Mouse (Mus musculus) midbrain, postnatal 0 days (tissue): Measurements from ENCODE around the gene Mob4. TPM values are rescaled to one million over a fixed set of nuclear protein-coding genes. Genes with fewer than 3 reads are reported as not detected.
A peak's percentile ranks its signal among the peaks of the same experiment; 100 is the strongest.

Source experiments
- ATAC-seq: fragments of 200-750 bp; cut with Nextera tagmentation; 2 replicates; pipeline ENCODE4 v1.8.0; 2017; ENCODE audit warnings: moderate number of reproducible peaks, mild to moderate bottlenecking, moderate TSS enrichment, moderate library complexity; ENCODE audit not compliant: low FRiP score
- DNase-seq: peaks from one replicate; pipeline ENCODE4 v3.0.0-alpha.2; 2015; ENCODE audit warnings: low spot score
- H3K27ac ChIP-seq: fragments of 300-500 bp; sonication (generic); 2 replicates; pipeline ENCODE4 v1.5.1; 2014; ENCODE audit warnings: low read depth, mild to moderate bottlenecking, low read length, mixed read lengths
- H3K27me3 ChIP-seq: fragments of 300-500 bp; sonication (generic); 2 replicates; pipeline ENCODE4 v1.6.1; 2014; ENCODE audit warnings: low read length, control low read depth, mixed read lengths; ENCODE audit not compliant: insufficient read depth
- H3K36me3 ChIP-seq: fragments of 300-500 bp; sonication (generic); 2 replicates; pipeline ENCODE4 v1.6.1; 2014; ENCODE audit warnings: low read length, control low read depth, mixed read lengths; ENCODE audit not compliant: insufficient read depth
- H3K4me1 ChIP-seq: fragments of 300-500 bp; sonication (generic); 2 replicates; pipeline ENCODE4 v1.6.1; 2014; ENCODE audit warnings: mild to moderate bottlenecking, control low read depth, antibody characterized with exemption, low read length, mixed read lengths; ENCODE audit not compliant: insufficient read depth
- H3K4me2 ChIP-seq: fragments of 300-500 bp; sonication (generic); 2 replicates; pipeline ENCODE4 v1.6.1; 2014; ENCODE audit warnings: low read depth, mild to moderate bottlenecking, low read length, mixed read lengths; ENCODE audit not compliant: poor library complexity, severe bottlenecking
- H3K4me3 ChIP-seq: fragments of 300-500 bp; sonication (generic); 2 replicates; pipeline ENCODE4 v1.5.1; 2014; ENCODE audit warnings: low read depth, mild to moderate bottlenecking, low read length, moderate library complexity
- H3K9ac ChIP-seq: fragments of 300-500 bp; sonication (generic); replicated peaks from 2 replicates; pipeline ENCODE4 v1.6.1; 2014; ENCODE audit warnings: mild to moderate bottlenecking, low read length, moderate library complexity, mixed read lengths; ENCODE audit not compliant: poor library complexity, severe bottlenecking
- H3K9me3 ChIP-seq: fragments of 300-500 bp; sonication (generic); 2 replicates; pipeline ENCODE4 v1.6.1; 2016; ENCODE audit warnings: low read length, control low read depth
- CTCF ChIP-seq: IDR thresholded peaks from 2 replicates; pipeline ENCODE4 v1.5.1; 2016; ENCODE audit warnings: antibody characterized with exemption, mild to moderate bottlenecking
- WGBS: fragments of 180-500 bp; shearing (Covaris S2); extraction: QIAGEN DNeasy Blood & Tissue Kit; methylation state at CpG from one replicate; pipeline ENCODE4 v1.1.7; 2014; 5-methylcytosine and 5-hydroxymethylcytosine counted together
- polyA plus RNA-seq: library from polyadenylated mRNA; unstranded; fragments of >200 nt; fragmentation: Nextera tagmentation; extraction: Ambion mirVana; gene quantifications from 2 replicates; pipeline ENCODE4 v1.2.1, GENCODE M21; 2015
- total RNA-seq: library from RNA; depleted of rRNA; stranded (reverse); fragments of >200 nt; gene quantifications from 2 replicates; pipeline ENCODE4 v1.2.3, GENCODE M21; 2014

Mob4 gene
- total and polyA plus RNA-seq, 2 experiments from 2014 or later, result 80.9 to 143 TPM

DNA sequence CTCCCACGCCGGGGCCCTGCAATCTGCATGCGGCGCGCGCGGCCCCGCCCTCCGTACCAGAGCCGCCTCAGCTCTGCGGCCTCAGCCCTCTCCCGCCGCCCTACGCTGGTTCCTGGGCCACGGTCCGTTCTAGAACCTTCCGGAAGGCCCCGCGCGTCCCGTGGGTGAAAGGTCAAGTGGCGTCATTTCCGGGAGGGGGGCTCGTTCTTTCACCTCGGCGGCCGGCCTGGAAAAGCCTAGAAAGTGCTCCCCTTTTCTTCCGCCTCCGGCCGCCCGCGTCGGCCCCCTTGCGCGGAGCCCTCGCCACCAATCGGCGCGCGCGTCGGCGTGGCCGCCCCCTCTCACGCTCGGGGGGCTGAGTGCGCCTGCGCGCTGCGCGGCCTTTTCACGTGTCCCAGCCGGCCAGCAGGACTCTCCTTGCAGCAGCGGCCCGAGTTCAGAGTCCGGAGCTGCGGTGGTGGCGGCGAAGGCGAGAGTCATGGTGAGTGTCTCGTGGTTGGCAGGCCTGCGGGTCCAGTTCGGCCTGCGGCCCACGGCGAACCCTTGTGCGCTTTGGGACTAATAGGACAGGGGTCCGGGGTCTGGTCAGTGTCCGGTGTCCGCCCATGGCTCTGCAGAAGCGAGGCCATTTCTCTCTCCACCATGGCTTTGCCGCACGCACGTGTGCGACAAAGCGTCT is 43.0 kb upstream of the Mob4 start, which contains the start of the genes Hspe1 and Hspd1:
TSS of gene Hspe1 (plus strand) at position 201 of the 679 bp plus-strand sequence.
TSS of gene Hspd1 (minus strand) at position 312 of the 679 bp plus-strand sequence.
- Histone ChIP-seq H3K4me3 (peak within 1 kb of the TSS; percentile 94), H3K4me2 (peak within 1 kb of the TSS; percentile 79), H3K4me1 (peaks cover 4% of the 10 kb centered on the region), H3K36me3 (peaks cover 21% of the 10 kb centered on the region), H3K9ac (peak within 1 kb of the TSS; percentile 90), H3K9me3 (no peaks in the 10 kb centered on the region), H3K27me3 (no peaks in the 10 kb centered on the region), H3K27ac (peak within 1 kb of the TSS; percentile 97)
- 2% methylated on average over 66 of the region's 76 CpGs for WGBS
- TF ChIP-seq CTCF, result no peak
- DNase-seq, result peak; percentile 99
- peak; percentile 97 for ATAC-seq

DNA sequence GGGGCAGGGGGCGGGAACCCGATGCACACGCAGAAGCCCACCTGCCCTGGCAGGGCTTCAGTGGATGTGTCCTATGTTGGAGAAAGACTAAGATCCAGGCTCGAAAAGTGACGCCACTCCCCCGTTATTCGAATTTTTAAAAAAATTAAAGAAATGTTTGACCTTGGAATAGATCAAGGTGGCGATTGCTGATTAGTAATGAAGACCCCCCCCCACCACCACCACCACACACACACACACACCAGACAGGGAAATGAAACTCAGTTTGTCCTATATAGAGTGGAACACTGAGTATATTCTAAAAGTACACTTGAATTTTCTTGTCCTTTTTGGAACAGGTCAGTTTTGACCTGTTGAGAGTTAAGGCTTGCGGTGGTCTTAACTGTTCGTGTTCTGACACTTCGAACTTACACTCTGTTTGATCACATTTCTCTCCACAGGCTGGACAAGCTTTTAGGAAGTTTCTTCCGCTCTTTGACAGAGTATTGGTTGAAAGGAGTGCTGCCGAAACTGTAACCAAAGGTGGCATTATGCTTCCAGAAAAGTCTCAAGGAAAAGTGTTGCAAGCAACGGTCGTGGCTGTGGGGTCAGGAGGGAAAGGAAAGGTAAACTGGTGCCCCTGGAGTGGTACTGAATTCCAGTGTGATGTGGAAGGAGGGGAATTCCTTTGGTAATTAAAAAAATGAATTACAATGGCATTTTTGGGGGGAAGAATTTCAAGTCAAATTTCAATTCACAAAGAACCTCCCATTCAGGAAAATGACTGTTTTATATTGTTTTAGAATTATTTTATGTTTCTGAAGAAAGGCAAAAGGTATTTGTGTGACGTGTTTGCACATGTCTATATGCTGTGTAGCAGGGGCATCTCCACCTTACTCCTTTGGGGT is 42.2 kb upstream of the Mob4 start:
- no peak for DNase-seq
- Histone ChIP-seq H3K27ac (peak overlapping the region; percentile 97), H3K4me1 (peaks cover 4% of the 10 kb centered on the region), H3K9me3 (no peaks in the 10 kb centered on the region), H3K9ac (peak overlapping the region; percentile 90), H3K4me2 (peak overlapping the region; percentile 71), H3K4me3 (peak overlapping the region; percentile 94), H3K36me3 (peaks cover 14% of the 10 kb centered on the region), H3K27me3 (no peaks in the 10 kb centered on the region)
- ATAC-seq, result no peak
- WGBS, result 9% methylated on average over 16 of the region's 16 CpGs
- no peak for TF ChIP-seq CTCF

- DNase-seq (no peak), ATAC-seq (no peak)
- peaks cover 8% of the 10 kb centered on the region; the same call in 1 of the 2 replicates for H3K36me3 ChIP-seq
- H3K27me3 ChIP-seq, result no peaks in the 10 kb centered on the region
- H3K27ac ChIP-seq, result no peak overlapping the region
- no peak for TF ChIP-seq CTCF
- peaks cover 4% of the 10 kb centered on the region for H3K4me1 ChIP-seq
- 90% methylated on average over 5 of the region's 5 CpGs for WGBS
- H3K9me3 ChIP-seq, result no peaks in the 10 kb centered on the region
- peak overlapping the region; percentile 26; the same call in 1 of the 2 replicates for H3K4me2 ChIP-seq
- H3K9ac ChIP-seq, result no peak overlapping the region
- no peak overlapping the region for H3K4me3 ChIP-seq
Measured at GRCm38 (mm10) chr1:55089498-55090064, 41.5 kb upstream of the Mob4 start.

GRCm38 (mm10) chr1:55092056-55092455 is 39.0 kb upstream of the Mob4 start:
- Histone ChIP-seq H3K4me2 (no peak overlapping the region), H3K9me3 (no peaks in the 10 kb centered on the region), H3K27ac (no peak overlapping the region), H3K4me1 (peaks cover 4% of the 10 kb centered on the region; the same call in 1 of the 2 replicates), H3K27me3 (no peaks in the 10 kb centered on the region), H3K36me3 (peaks cover 8% of the 10 kb centered on the region; the same call in 1 of the 2 replicates), H3K9ac (no peak overlapping the region), H3K4me3 (no peak overlapping the region)
- no peak for DNase-seq
- 90% methylated on average over 2 of the region's 2 CpGs for WGBS
- no peak for ATAC-seq
- no peak for TF ChIP-seq CTCF

DNA sequence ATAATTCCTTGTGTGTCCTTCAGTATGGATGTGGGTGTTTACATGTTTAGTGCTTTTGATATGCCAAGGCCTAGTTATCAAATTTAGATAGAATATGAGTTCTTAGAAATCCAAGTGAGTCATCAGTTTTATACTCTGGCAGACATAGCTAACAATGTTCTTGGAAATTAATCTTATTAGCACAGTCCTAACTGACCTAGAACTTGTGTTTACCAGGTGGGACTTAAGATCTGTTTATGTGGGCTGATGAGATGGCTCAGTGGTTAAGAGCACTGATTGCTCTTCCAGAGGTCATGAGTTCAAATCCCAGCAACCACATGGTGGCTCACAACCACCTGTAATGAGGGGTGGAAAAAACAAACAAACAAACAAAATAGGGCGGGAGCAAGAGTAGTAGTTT is 38.6 kb upstream of the Mob4 start:
- Histone ChIP-seq H3K4me1 (peaks cover 4% of the 10 kb centered on the region; the same call in 1 of the 2 replicates), H3K36me3 (peaks cover 8% of the 10 kb centered on the region; the same call in 1 of the 2 replicates), H3K27ac (no peak overlapping the region), H3K9ac (no peak overlapping the region), H3K27me3 (no peaks in the 10 kb centered on the region), H3K4me3 (no peak overlapping the region), H3K9me3 (no peaks in the 10 kb centered on the region), H3K4me2 (no peak overlapping the region)
- DNase-seq, result no peak
- 77% methylated on average over 1 of the region's 1 CpGs for WGBS
- no peak for ATAC-seq
- TF ChIP-seq CTCF, result no peak
